In the genomic region with DNA sequence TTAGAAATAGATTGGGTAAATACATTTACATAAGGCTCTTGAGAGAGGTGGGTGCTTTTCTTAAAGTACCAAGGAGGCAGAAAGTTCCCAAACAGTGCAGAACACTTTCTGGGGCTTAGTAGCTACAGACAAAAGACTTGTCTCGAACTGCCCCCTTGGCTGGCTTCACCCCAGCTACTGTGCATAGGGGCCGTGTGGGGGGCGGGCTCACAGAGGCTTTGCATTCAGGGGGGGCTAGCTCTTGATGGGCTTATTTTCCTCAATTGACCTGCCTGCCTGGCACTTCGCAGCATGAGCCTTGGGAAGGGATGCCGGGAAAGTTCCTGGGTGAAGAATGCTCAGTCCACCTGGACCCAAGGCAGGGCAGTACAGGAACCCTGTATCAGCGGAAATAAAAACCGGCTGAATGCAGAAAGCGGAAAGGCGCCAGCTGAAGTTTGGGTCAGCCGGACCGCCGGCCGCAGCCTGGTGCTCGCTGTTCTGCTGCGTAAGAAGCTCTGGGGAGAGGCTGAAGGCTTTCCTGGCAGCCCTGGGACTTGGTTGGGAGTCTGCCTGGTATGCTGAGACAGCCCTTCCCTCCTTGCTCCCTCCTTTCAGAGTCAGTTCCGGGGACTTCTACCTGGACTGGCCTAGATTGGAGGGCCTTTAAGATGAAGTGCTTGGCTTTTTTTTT, we compare ENCODE assay signal across 8 mouse cellular contexts.
DNase-seq lines count a peak whose midpoint lies in the region; ATAC-seq and TF ChIP-seq lines count a peak whose summit lies in the region.
"Had no signal": no experiment of that assay in that cellular context is flagged by ENCODE, and none has a peak within 500 bp of the region (broad histone marks: within the 10 kb centered on the region; RNA-seq: fewer than 3 reads in every experiment).

No protein-coding gene starts in this region.

- peak; percentile 51 for DNase-seq in brain, adult 2 months (ENCODE audit: low read depth, low spot score)
- DNase-seq in cerebellum, adult 2 months = peak; percentile 54 to 55
- DNase-seq in gastrocnemius, adult 2 months = peak; percentile 79
- DNase-seq in limb, embryonic 10.5 days (ENCODE audit: low spot score) = no peak
- DNase-seq in stomach, postnatal 0 days (ENCODE audit: low spot score) = no peak
- DNase-seq in left cerebral cortex, postnatal 14 days (ENCODE audit: low spot score in 2 of 2) = no peak
- DNase-seq in left cerebral cortex, postnatal 25 days (ENCODE audit: low spot score in 2 of 2) = no peak

- intact Hi-C loops in gastrocnemius, adult 2 months (cut with DNase I) = no loop called here
- intact Hi-C loops in left cerebral cortex, postnatal 14 days (cut with DNase I) = no loop called here
- intact Hi-C loops in left cerebral cortex, postnatal 25 days (cut with DNase I) = no loop called here

- no peak for TF ChIP-seq EP300 in stomach, postnatal 0 days (optimal IDR thresholded peaks at IDR 0.05)

- peak overlapping the region; percentile 8 for H3K4me3 ChIP-seq in cerebellum, adult 2 months (replicated peaks; ENCODE audit: insufficient read depth, low read depth, low read length)
- peak overlapping the region; percentile 40 for H3K4me3 ChIP-seq in gastrocnemius, adult 2 months
- no peak overlapping the region for H3K4me3 ChIP-seq in limb, embryonic 10.5 days
- no peak overlapping the region for H3K4me3 ChIP-seq in stomach, postnatal 0 days (ENCODE audit: low read depth, low read length)
- H3K4me3 ChIP-seq: heart, embryonic 15.5 days had no signal

- no peak for TF ChIP-seq POLR2A in cerebellum, adult 2 months (IDR thresholded peaks at IDR 0.05; ENCODE audit: borderline replicate concordance, insufficient read depth, low read length)

- no peak overlapping the region for H3K27ac ChIP-seq in cerebellum, adult 2 months (ENCODE audit: insufficient read depth, low read length)
- H3K27ac ChIP-seq in gastrocnemius, adult 2 months = peak overlapping the region; percentile 66
- H3K27ac ChIP-seq in limb, embryonic 10.5 days = peak overlapping the region; percentile 63; the same call in 1 of the 2 replicates
- H3K27ac ChIP-seq in stomach, postnatal 0 days (replicated peaks) = no peak overlapping the region
- H3K27ac ChIP-seq: heart, embryonic 15.5 days had no signal

- no peak overlapping the region for H3K4me2 ChIP-seq in stomach, postnatal 0 days (replicated peaks; ENCODE audit: low read depth)
- H3K4me2 ChIP-seq: heart, embryonic 15.5 days had no signal

- no peaks in the 10 kb centered on the region for H3K27me3 ChIP-seq in cerebellum, adult 2 months (ENCODE audit: control insufficient read depth, insufficient read depth, low read length)
- 0 out of 2 replicates have a peak, but pooled peaks cover 12% of the 10 kb centered on the region for H3K27me3 ChIP-seq in limb, embryonic 10.5 days (ENCODE audit: low read depth, poor library complexity, severe bottlenecking)
- H3K27me3 ChIP-seq in stomach, postnatal 0 days (ENCODE audit: control insufficient read depth, insufficient read depth, low read length) = no peaks in the 10 kb centered on the region
- H3K27me3 ChIP-seq: heart, embryonic 15.5 days had no signal

- peaks cover 2% of the 10 kb centered on the region; the same call in 1 of the 2 replicates for H3K4me1 ChIP-seq in cerebellum, adult 2 months (ENCODE audit: control insufficient read depth, insufficient read depth, low read length)
- H3K4me1 ChIP-seq in limb, embryonic 10.5 days = peaks cover 36% of the 10 kb centered on the region
- no peaks in the 10 kb centered on the region for H3K4me1 ChIP-seq in stomach, postnatal 0 days (replicated peaks; ENCODE audit: control insufficient read depth, insufficient read depth)

- no peak overlapping the region for H3K9ac ChIP-seq in stomach, postnatal 0 days (ENCODE audit: low read length)
- H3K9ac ChIP-seq: heart, embryonic 15.5 days had no signal

- no peaks in the 10 kb centered on the region for H3K9me3 ChIP-seq in limb, embryonic 10.5 days (replicated peaks)
- H3K9me3 ChIP-seq in stomach, postnatal 0 days (ENCODE audit: control insufficient read depth, low read length) = no peaks in the 10 kb centered on the region
- H3K9me3 ChIP-seq: heart, embryonic 15.5 days had no signal

- no peak for TF ChIP-seq CTCF in cerebellum, adult 2 months (IDR thresholded peaks at IDR 0.05; ENCODE audit: borderline replicate concordance, insufficient read depth, low read depth, low read length)
- TF ChIP-seq CTCF in gastrocnemius, adult 2 months (IDR thresholded peaks at IDR 0.05) = no peak
- no peak for TF ChIP-seq CTCF in stomach, postnatal 0 days (IDR thresholded peaks at IDR 0.05; ENCODE audit: low read depth)

- no peak for ATAC-seq in stomach, postnatal 0 days (ENCODE audit: low FRiP score, low TSS enrichment)

- 15% methylated on average over 16 of the region's 16 CpGs for WGBS in cerebellum, adult 2 months
- 46% methylated on average over 16 of the region's 16 CpGs for WGBS in limb, embryonic 10.5 days
- WGBS in stomach, postnatal 0 days = 58% methylated on average over 16 of the region's 16 CpGs

- H3K36me3 ChIP-seq in limb, embryonic 10.5 days = no peaks in the 10 kb centered on the region
- no peaks in the 10 kb centered on the region for H3K36me3 ChIP-seq in stomach, postnatal 0 days (ENCODE audit: control insufficient read depth, insufficient read depth, low read length)
- H3K36me3 ChIP-seq: heart, embryonic 15.5 days had no signal

Comparison
In these comparisons a context has a peak if more than half of its experiments do, and no peak if none do; other contexts are left out.
1. DNase-seq: peak in brain, adult 2 months (single experiment), cerebellum, adult 2 months (2 of 2) and gastrocnemius, adult 2 months (single experiment); none in limb, embryonic 10.5 days (single experiment), stomach, postnatal 0 days (single experiment), left cerebral cortex, postnatal 14 days (0 of 2) and left cerebral cortex, postnatal 25 days (0 of 2).
2. H3K27ac ChIP-seq: peak in gastrocnemius, adult 2 months (single experiment) and limb, embryonic 10.5 days (single experiment); none in cerebellum, adult 2 months (single experiment) and stomach, postnatal 0 days (single experiment).
3. H3K4me3 ChIP-seq: peak in cerebellum, adult 2 months (single experiment) and gastrocnemius, adult 2 months (single experiment); none in limb, embryonic 10.5 days (single experiment) and stomach, postnatal 0 days (single experiment).